Mouse (Mus musculus): ENCODE results near the gene Midn. TPM values are rescaled to one million over a fixed set of nuclear protein-coding genes. Genes with fewer than 3 reads are reported as not detected.

Midn gene
- polyA plus RNA-seq, 1 experiment: 26.1 TPM

DNA sequence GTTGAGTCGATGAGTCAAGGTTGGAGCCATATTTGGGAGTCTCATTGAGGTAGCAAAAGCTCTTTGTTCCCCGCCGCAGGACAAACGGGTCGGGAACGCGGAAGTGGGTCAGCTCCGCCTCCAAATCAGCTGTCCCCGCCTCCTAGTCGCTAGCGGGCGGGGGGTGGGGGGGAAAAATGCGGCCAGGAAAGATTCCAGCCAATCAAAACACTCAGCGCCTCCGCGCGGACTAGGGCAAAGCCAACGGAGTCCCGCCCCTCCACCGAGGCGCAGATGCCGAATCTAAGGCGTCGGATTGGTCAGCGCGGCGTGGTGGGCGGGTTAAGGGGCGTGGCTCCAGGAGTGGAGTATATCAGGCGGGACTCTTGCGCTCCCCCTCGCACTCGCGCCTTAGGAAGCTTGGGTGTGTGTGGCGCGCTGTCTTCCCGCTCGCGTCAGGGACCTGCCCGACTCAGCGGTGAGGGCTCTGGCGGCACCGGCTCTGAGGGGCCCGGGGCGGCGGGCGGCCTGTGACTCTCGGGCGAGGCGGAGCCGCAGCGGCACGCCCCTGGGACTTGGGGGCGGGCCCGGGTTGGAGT, 19.5 kb downstream of the Midn start:
- WGBS: under 1% methylated on average over 55 of the region's 55 CpGs
- TF ChIP-seq CTCF (IDR thresholded peaks at IDR 0.05; ENCODE audit: borderline replicate concordance, insufficient read depth, low read depth, low read length) (no peak), POLR2A (IDR thresholded peaks at IDR 0.05; ENCODE audit: borderline replicate concordance, insufficient read depth, low read length) (peak; percentile 97)
- DNase-seq: peak; percentile 99 to 100

GRCm38 (mm10) chr10:80168038-80168661, 20.1 kb downstream of the Midn start:
- Histone ChIP-seq H3K4me3 (replicated peaks; ENCODE audit: insufficient read depth, low read depth, low read length) (peak overlapping the region; percentile 97), H3K27me3 (ENCODE audit: control insufficient read depth, insufficient read depth, low read length) (no peaks in the 10 kb centered on the region), H3K27ac (ENCODE audit: insufficient read depth, low read length) (peak overlapping the region; percentile 95), H3K4me1 (ENCODE audit: control insufficient read depth, insufficient read depth, low read length) (peaks cover 19% of the 10 kb centered on the region)
- peak; percentile 93 to 96 for DNase-seq
- WGBS: under 1% methylated on average over 48 of the region's 48 CpGs
- TF ChIP-seq CTCF (IDR thresholded peaks at IDR 0.05; ENCODE audit: borderline replicate concordance, insufficient read depth, low read depth, low read length) (no peak), POLR2A (IDR thresholded peaks at IDR 0.05; ENCODE audit: borderline replicate concordance, insufficient read depth, low read length) (no peak)

More for the DNA sequence above, 19.5 kb downstream of the Midn start:
- Histone ChIP-seq H3K27me3 (ENCODE audit: control insufficient read depth, insufficient read depth, low read length) (no peaks in the 10 kb centered on the region), H3K4me3 (replicated peaks; ENCODE audit: insufficient read depth, low read depth, low read length) (peak overlapping the region; percentile 97), H3K4me1 (ENCODE audit: control insufficient read depth, insufficient read depth, low read length) (peaks cover 19% of the 10 kb centered on the region), H3K27ac (ENCODE audit: insufficient read depth, low read length) (peak overlapping the region; percentile 95)

- Histone ChIP-seq H3K27me3 (ENCODE audit: control insufficient read depth, insufficient read depth, low read length) (no peaks in the 10 kb centered on the region), H3K4me3 (replicated peaks; ENCODE audit: insufficient read depth, low read depth, low read length) (peak overlapping the region; percentile 23), H3K4me1 (ENCODE audit: control insufficient read depth, insufficient read depth, low read length) (peaks cover 16% of the 10 kb centered on the region), H3K27ac (ENCODE audit: insufficient read depth, low read length) (no peak overlapping the region)
- no peak for DNase-seq
- WGBS: 30% methylated on average over 1 of the region's 1 CpGs
- TF ChIP-seq POLR2A (IDR thresholded peaks at IDR 0.05; ENCODE audit: borderline replicate concordance, insufficient read depth, low read length) (no peak), CTCF (IDR thresholded peaks at IDR 0.05; ENCODE audit: borderline replicate concordance, insufficient read depth, low read depth, low read length) (no peak)
Measured at GRCm38 (mm10) chr10:80169070-80169469, 21.0 kb downstream of the Midn start.

DNA sequence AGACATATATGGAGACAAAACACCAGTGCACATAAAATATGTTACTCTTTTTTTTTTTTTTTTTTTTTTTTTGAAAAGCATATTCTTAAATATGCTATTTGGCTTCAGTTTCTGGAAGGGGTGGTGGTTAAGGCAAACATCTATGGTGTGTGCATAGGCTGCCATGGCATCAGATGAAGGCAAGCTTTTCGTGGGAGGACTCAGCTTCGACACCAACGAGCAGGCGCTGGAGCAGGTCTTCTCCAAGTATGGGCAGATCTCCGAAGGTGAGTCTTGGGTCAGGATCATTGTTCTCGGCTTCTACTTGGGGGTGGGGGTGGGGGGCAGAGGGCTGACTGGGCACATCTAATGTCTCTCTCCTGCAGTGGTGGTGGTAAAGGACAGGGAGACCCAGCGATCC, 21.6 kb downstream of the Midn start:
- no peak for DNase-seq
- H3K4me1 ChIP-seq (ENCODE audit: control insufficient read depth, insufficient read depth, low read length): peaks cover 13% of the 10 kb centered on the region
- no peak overlapping the region for H3K27ac ChIP-seq (ENCODE audit: insufficient read depth, low read length)
- no peaks in the 10 kb centered on the region for H3K27me3 ChIP-seq (ENCODE audit: control insufficient read depth, insufficient read depth, low read length)
- TF ChIP-seq POLR2A (IDR thresholded peaks at IDR 0.05; ENCODE audit: borderline replicate concordance, insufficient read depth, low read length) (no peak), CTCF (IDR thresholded peaks at IDR 0.05; ENCODE audit: borderline replicate concordance, insufficient read depth, low read depth, low read length) (no peak)
- 89% methylated on average over 7 of the region's 7 CpGs for WGBS
- H3K4me3 ChIP-seq (replicated peaks; ENCODE audit: insufficient read depth, low read depth, low read length): no peak overlapping the region

DNA sequence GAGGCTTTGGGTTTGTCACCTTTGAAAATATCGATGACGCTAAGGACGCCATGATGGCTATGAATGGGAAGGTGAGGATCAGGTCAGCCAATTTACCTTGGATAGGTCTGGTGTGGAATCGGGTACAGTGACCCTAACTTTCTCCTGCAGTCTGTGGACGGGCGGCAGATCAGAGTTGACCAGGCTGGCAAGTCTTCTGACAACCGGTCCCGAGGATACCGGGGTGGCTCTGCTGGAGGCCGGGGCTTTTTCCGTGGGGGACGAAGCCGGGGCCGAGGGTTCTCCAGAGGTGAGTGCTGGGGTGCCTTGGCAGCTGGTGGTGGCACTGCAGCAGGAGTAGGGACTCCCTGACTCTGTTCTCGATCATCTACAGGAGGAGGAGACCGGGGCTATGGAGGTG, 22.0 kb downstream of the Midn start:
- Histone ChIP-seq H3K4me3 (replicated peaks; ENCODE audit: insufficient read depth, low read depth, low read length) (no peak overlapping the region), H3K4me1 (ENCODE audit: control insufficient read depth, insufficient read depth, low read length) (peaks cover 13% of the 10 kb centered on the region), H3K27me3 (ENCODE audit: control insufficient read depth, insufficient read depth, low read length) (no peaks in the 10 kb centered on the region), H3K27ac (ENCODE audit: insufficient read depth, low read length) (no peak overlapping the region)
- TF ChIP-seq CTCF (IDR thresholded peaks at IDR 0.05; ENCODE audit: borderline replicate concordance, insufficient read depth, low read depth, low read length) (no peak), POLR2A (IDR thresholded peaks at IDR 0.05; ENCODE audit: borderline replicate concordance, insufficient read depth, low read length) (no peak)
- 85% methylated on average over 16 of the region's 16 CpGs for WGBS
- peak; percentile 36 to 37 for DNase-seq

- Histone ChIP-seq H3K4me1 (ENCODE audit: control insufficient read depth, insufficient read depth, low read length) (peaks cover 12% of the 10 kb centered on the region), H3K27me3 (ENCODE audit: control insufficient read depth, insufficient read depth, low read length) (no peaks in the 10 kb centered on the region), H3K27ac (ENCODE audit: insufficient read depth, low read length) (no peak overlapping the region), H3K4me3 (replicated peaks; ENCODE audit: insufficient read depth, low read depth, low read length) (no peak overlapping the region)
- 92% methylated on average over 19 of the region's 19 CpGs for WGBS
- TF ChIP-seq POLR2A (IDR thresholded peaks at IDR 0.05; ENCODE audit: borderline replicate concordance, insufficient read depth, low read length): no peak
- no peak for TF ChIP-seq CTCF (IDR thresholded peaks at IDR 0.05; ENCODE audit: borderline replicate concordance, insufficient read depth, low read depth, low read length)
- no peak for DNase-seq
Measured at GRCm38 (mm10) chr10:80170601-80171021, 22.5 kb downstream of the Midn start.

- WGBS: 81% methylated on average over 15 of the region's 15 CpGs
Measured at GRCm38 (mm10) chr10:80171252-80171651, 23.2 kb downstream of the Midn start.

More at GRCm38 (mm10) chr10:80171252-80171651, 23.2 kb downstream of the Midn start:
- TF ChIP-seq CTCF (IDR thresholded peaks at IDR 0.05; ENCODE audit: borderline replicate concordance, insufficient read depth, low read depth, low read length): no peak
- no peak for TF ChIP-seq POLR2A (IDR thresholded peaks at IDR 0.05; ENCODE audit: borderline replicate concordance, insufficient read depth, low read length)
- Histone ChIP-seq H3K4me1 (ENCODE audit: control insufficient read depth, insufficient read depth, low read length) (peaks cover 7% of the 10 kb centered on the region), H3K4me3 (replicated peaks; ENCODE audit: insufficient read depth, low read depth, low read length) (no peak overlapping the region), H3K27ac (ENCODE audit: insufficient read depth, low read length) (no peak overlapping the region), H3K27me3 (ENCODE audit: control insufficient read depth, insufficient read depth, low read length) (no peaks in the 10 kb centered on the region)
- peak in 1 of 2 experiments; percentile 30 for DNase-seq
